Mouse (Mus musculus) stomach, embryonic 16.5 days (tissue): Measurements from ENCODE around the gene Ttc25. TPM values are rescaled to one million over a fixed set of nuclear protein-coding genes. Genes with fewer than 3 reads are reported as not detected.

ENCODE experiments used
- ATAC-seq: fragments of 200-750 bp; cut with Nextera tagmentation; 2 replicates; pipeline ENCODE4 v1.8.0; 2017; ENCODE audit warnings: moderate number of reproducible peaks, moderate TSS enrichment; ENCODE audit not compliant: insufficient read depth, low FRiP score
- H3K27ac ChIP-seq: fragments of 300-500 bp; sonication (generic); 2 replicates; pipeline ENCODE4 v1.5.1; 2014; ENCODE audit warnings: low read length
- H3K27me3 ChIP-seq: fragments of 300-500 bp; sonication (generic); 2 replicates; pipeline ENCODE4 v1.6.1; 2014; ENCODE audit warnings: low read length, control low read depth, mixed read lengths; ENCODE audit not compliant: control insufficient read depth, insufficient read depth
- H3K36me3 ChIP-seq: fragments of 300-500 bp; sonication (generic); 2 replicates; pipeline ENCODE4 v1.6.1; 2014; ENCODE audit warnings: low read length; ENCODE audit not compliant: control insufficient read depth, insufficient read depth
- H3K4me1 ChIP-seq: fragments of 300-500 bp; sonication (generic); 2 replicates; pipeline ENCODE4 v1.6.1; 2014; ENCODE audit warnings: low read length, control low read depth, mixed read lengths; ENCODE audit not compliant: control insufficient read depth, insufficient read depth
- H3K4me2 ChIP-seq: fragments of 300-500 bp; sonication (generic); 2 replicates; pipeline ENCODE4 v1.6.1; 2014; ENCODE audit warnings: low read depth, low read length, mixed read lengths
- H3K4me3 ChIP-seq: fragments of 300-500 bp; sonication (generic); replicated peaks from 2 replicates; pipeline ENCODE4 v1.5.1; 2014; ENCODE audit warnings: mild to moderate bottlenecking, low read length
- H3K9ac ChIP-seq: fragments of 300-500 bp; sonication (generic); 2 replicates; pipeline ENCODE4 v1.6.1; 2014; ENCODE audit warnings: low read length
- H3K9me3 ChIP-seq: fragments of 300-500 bp; sonication (generic); replicated peaks from 2 replicates; pipeline ENCODE4 v1.6.1; 2016; ENCODE audit warnings: low read length, control low read depth; ENCODE audit not compliant: control insufficient read depth
- WGBS: fragments of 180-500 bp; shearing (Covaris S2); extraction: QIAGEN DNeasy Blood & Tissue Kit; methylation state at CpG from one replicate; pipeline ENCODE4 v1.1.7; 2014; 5-methylcytosine and 5-hydroxymethylcytosine counted together
- polyA plus RNA-seq: library from polyadenylated mRNA; unstranded; fragments of >200 nt; fragmentation: Nextera tagmentation; extraction: Ambion mirVana; gene quantifications from 2 replicates; pipeline ENCODE4 v1.2.1, GENCODE M21; 2015

Ttc25 gene
- 0.40 and 0.60 TPM in 2 replicates for polyA plus RNA-seq

DNA sequence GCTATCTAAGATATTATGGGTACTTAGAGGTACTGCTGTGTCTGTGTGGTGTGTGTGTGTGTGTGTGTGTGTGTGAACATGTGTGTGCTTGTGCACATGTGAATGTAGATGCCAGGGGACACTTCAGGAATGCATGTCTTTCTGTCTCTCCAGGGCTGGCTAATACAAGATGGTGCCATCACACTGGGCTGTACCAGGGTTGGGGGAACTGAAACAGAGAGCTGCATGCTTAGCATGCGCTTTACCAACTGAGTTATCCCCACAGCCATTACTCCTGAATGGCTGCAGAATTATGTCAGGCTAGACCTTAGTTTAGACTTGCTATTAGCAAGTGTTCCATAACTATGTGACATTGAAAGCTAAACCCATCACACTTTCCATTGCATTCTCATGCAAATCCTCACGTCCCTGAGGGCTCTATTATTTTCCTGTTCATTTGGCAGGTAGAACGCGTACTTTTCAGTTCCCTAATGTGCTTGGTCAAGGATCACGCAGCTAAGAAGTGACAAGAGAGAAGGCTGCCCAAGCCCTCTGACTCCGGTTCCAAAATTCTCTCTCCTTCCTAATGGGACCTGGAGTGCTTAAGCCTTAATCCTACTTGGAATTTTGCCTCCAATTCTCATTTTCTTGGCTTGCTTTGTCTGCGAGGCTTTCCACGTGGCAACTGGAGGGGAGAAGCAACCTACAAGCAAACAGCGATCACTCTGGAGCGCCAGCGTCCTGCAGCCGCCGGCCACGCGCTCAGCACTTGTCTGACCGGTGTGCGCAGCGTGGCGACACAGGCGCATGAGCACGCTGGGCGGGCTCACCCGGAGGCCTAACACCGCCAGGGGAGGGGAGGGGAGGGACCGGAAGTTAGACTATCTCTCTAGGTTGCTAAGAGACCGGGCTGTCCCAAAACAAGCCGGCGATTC lies at the start of gene Ttc25:
Gene Ttc25 (plus strand): TSS at position 776 of the 914 bp plus-strand sequence.
- Histone ChIP-seq H3K9me3 (no peaks in the 10 kb centered on the region), H3K4me2 (peak within 1 kb of the TSS; percentile 88), H3K36me3 (no peaks in the 10 kb centered on the region), H3K4me3 (peak within 1 kb of the TSS; percentile 53), H3K4me1 (peaks cover 10% of the 10 kb centered on the region), H3K27ac (peak within 1 kb of the TSS; percentile 67), H3K9ac (peak within 1 kb of the TSS; percentile 74), H3K27me3 (no peaks in the 10 kb centered on the region)
- ATAC-seq: peak; percentile 99
- WGBS: 4% methylated on average over 28 of the region's 28 CpGs

DNA sequence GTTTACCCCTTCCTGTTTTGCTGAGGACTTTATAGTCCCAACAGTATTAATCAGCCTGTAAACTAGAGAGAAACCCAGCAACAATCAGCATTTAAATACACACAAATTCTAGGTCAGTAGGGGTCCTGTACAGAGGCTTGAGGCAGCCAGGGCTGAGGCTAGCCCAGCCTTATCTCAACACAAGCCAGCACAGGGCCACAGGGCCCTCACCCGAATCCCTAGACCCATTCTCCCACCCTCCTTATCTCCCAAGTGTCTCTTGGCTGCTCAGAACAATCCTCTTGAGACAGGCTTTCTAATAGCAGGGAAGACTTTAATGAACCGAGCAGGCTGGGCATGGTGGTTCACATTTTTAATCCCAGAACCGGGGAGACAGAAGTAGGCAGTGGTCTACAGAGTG lies 45.2 kb upstream of the Ttc25 start:
- no peaks in the 10 kb centered on the region for H3K4me1 ChIP-seq
- H3K27me3 ChIP-seq: no peaks in the 10 kb centered on the region
- no peak overlapping the region for H3K9ac ChIP-seq
- no peak overlapping the region for H3K27ac ChIP-seq
- no peaks in the 10 kb centered on the region for H3K9me3 ChIP-seq
- no peak overlapping the region for H3K4me2 ChIP-seq
- WGBS: 82% methylated on average over 3 of the region's 3 CpGs
- peaks cover 37% of the 10 kb centered on the region for H3K36me3 ChIP-seq
- H3K4me3 ChIP-seq: no peak overlapping the region
- ATAC-seq: no peak

DNA sequence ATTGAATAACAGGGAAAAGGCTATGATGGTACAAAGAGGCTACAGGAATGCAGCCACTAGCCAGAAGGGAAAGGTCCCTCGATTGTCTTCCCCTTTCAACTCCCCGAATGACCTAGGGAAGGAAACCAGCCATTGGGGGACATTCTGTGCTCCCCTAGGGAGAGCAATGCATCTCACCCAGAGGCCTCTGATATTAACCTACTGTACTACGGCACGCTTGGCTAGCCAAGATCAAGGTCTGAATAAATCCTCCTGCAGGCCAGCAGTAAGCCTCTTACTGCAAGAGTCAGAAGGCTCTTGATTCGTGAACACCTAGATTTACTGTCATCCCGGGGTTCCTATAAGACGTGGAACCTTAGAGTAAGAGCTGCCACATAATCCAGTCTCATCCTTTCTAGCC lies 44.8 kb upstream of the Ttc25 start:
- H3K27me3 ChIP-seq: no peaks in the 10 kb centered on the region
- H3K9ac ChIP-seq: no peak overlapping the region
- H3K4me1 ChIP-seq: no peaks in the 10 kb centered on the region
- no peaks in the 10 kb centered on the region for H3K9me3 ChIP-seq
- no peak overlapping the region for H3K4me2 ChIP-seq
- H3K27ac ChIP-seq: no peak overlapping the region
- no peak for ATAC-seq
- H3K36me3 ChIP-seq: peaks cover 41% of the 10 kb centered on the region
- 87% methylated on average over 7 of the region's 7 CpGs for WGBS
- no peak overlapping the region for H3K4me3 ChIP-seq

DNA sequence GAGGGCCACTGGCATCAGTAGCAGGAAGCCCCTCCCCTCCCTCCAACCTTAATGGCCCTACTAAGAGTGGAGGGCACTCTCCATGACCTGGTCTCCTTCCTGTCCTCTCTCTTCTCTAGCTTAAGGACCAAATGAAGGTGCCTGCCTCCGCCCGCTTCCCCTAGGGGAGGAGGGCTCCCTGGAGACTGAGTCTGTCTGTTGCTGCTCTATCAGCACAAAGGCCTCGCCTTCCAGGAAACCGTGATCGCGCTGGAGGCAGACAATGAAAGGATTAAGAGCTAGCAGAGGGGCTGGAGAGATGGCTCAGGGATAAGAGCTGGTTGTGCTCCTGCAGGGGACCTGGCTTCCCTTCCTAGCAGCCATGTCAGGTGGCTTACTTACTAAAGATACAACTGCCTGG lies 44.1 kb upstream of the Ttc25 start:
- Histone ChIP-seq H3K27me3 (no peaks in the 10 kb centered on the region), H3K36me3 (peaks cover 39% of the 10 kb centered on the region), H3K4me3 (no peak overlapping the region), H3K9ac (no peak overlapping the region), H3K27ac (no peak overlapping the region), H3K4me2 (no peak overlapping the region), H3K4me1 (no peaks in the 10 kb centered on the region), H3K9me3 (no peaks in the 10 kb centered on the region)
- 49% methylated on average over 6 of the region's 6 CpGs for WGBS
- ATAC-seq: no peak

DNA sequence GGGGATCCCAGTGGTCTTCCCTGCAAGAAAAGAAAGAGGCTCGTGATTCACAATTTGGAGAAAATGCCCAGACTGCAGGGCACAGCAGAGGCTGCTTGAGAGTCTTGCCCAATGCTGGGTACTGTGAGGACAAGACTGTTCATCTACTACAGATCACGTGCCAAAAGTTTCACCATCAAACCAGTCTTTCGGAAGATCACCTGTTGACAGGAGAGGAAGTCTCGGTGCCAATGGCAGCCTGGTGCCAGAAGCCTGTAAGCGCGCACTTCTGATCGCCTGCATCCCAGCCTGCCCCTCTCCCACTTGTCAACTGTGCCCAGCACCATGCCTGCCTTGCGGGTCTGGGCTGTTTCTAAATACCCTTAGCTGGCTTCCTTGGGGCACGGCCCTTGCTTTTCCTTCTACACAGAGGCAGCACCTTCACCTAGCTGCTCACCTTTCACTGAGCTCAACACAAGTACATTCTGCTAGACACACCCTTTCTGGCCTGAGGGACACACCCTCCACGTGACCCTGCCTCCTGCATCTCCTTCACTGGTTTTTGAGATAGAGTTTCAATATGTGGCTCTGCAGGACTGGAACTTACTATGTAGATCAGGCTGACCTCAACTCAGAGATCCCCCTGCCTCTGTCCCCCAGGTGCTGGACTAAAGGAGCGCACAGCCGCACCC lies 40.3 kb upstream of the Ttc25 start:
- Histone ChIP-seq H3K27ac (no peak overlapping the region), H3K9me3 (no peaks in the 10 kb centered on the region), H3K9ac (no peak overlapping the region), H3K4me3 (no peak overlapping the region), H3K27me3 (no peaks in the 10 kb centered on the region), H3K4me2 (no peak overlapping the region), H3K36me3 (peaks cover 28% of the 10 kb centered on the region), H3K4me1 (no peaks in the 10 kb centered on the region)
- peak; percentile 76; the same call in 1 of the 2 replicates for ATAC-seq
- 88% methylated on average over 12 of the region's 12 CpGs for WGBS

DNA sequence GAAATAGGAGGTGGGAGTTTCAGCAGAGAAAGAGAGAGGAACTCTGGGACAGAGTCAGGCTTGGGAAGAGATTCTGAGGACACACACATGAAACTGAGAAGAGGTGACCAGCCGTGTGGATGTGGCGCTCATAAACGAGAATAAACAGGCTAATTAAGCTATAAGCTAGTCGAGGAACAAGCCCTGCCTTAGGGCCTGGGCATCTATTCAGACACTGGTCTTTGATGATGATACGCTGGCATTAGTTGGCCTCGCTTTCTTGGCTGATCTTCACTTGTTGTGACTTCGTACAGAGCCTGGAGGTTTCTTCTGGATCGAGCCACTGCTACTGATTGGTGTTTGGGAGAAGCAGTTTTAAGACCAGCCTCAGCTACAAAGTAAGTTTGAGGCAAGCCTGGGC lies 39.4 kb upstream of the Ttc25 start:
- H3K9me3 ChIP-seq: no peaks in the 10 kb centered on the region
- no peak overlapping the region for H3K9ac ChIP-seq
- no peak overlapping the region for H3K27ac ChIP-seq
- H3K36me3 ChIP-seq: peaks cover 28% of the 10 kb centered on the region
- ATAC-seq: no peak
- no peak overlapping the region for H3K4me2 ChIP-seq
- no peaks in the 10 kb centered on the region for H3K4me1 ChIP-seq
- WGBS: 94% methylated on average over 8 of the region's 8 CpGs
- no peak overlapping the region for H3K4me3 ChIP-seq
- no peaks in the 10 kb centered on the region for H3K27me3 ChIP-seq

DNA sequence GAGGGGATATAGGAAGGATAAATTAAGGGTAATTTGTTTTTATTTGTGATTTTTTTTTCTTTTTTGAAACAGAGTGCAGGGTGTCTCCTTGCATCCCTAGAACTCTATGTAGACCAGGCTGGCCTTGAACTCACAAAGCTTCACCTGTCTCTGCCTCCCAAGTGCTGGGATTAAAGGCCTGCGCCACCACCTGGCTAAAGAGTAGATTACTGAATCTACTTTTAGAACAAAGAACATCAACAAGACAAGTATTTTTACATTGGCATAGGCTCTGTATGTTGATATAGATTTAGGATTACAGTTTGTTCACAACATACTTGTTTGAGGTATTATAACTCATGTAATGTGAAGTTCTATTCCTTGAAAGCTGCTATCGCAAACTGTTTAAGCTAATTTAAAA lies 34.9 kb upstream of the Ttc25 start:
- no peak overlapping the region for H3K27ac ChIP-seq
- H3K4me2 ChIP-seq: no peak overlapping the region
- no peaks in the 10 kb centered on the region for H3K27me3 ChIP-seq
- no peak overlapping the region for H3K9ac ChIP-seq
- no peak overlapping the region for H3K4me3 ChIP-seq
- H3K36me3 ChIP-seq: peaks cover 34% of the 10 kb centered on the region
- ATAC-seq: no peak
- H3K9me3 ChIP-seq: no peaks in the 10 kb centered on the region
- H3K4me1 ChIP-seq: no peaks in the 10 kb centered on the region
- 90% methylated on average over 2 of the region's 2 CpGs for WGBS

DNA sequence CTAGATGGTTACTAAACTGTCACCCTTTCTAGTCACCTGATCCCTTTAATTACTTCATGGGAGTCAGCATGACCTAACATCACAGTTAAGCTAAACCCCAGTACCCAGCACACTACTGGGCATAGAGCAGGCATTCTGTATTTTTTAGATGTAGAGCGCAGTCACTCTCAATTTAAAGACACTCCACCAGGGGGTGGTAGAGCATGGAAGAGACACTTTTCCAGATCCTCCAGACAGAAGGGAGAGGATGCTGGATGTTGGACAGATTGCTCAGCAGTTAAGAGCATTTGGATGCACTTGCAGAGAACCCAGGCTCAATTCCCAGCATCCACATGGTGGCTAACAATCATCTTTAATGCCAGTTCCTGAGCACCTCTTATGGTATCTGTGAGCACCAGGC lies 33.0 kb upstream of the Ttc25 start:
- 0 out of 2 replicates have a peak, but pooled peaks cover 4% of the 10 kb centered on the region for H3K4me1 ChIP-seq
- 85% methylated on average over 1 of the region's 1 CpGs for WGBS
- no peak overlapping the region for H3K27ac ChIP-seq
- no peak overlapping the region for H3K4me2 ChIP-seq
- no peak for ATAC-seq
- peaks cover 28% of the 10 kb centered on the region; the same call in 1 of the 2 replicates for H3K36me3 ChIP-seq
- no peaks in the 10 kb centered on the region for H3K9me3 ChIP-seq
- no peak overlapping the region for H3K4me3 ChIP-seq
- no peak overlapping the region for H3K9ac ChIP-seq
- H3K27me3 ChIP-seq: no peaks in the 10 kb centered on the region

DNA sequence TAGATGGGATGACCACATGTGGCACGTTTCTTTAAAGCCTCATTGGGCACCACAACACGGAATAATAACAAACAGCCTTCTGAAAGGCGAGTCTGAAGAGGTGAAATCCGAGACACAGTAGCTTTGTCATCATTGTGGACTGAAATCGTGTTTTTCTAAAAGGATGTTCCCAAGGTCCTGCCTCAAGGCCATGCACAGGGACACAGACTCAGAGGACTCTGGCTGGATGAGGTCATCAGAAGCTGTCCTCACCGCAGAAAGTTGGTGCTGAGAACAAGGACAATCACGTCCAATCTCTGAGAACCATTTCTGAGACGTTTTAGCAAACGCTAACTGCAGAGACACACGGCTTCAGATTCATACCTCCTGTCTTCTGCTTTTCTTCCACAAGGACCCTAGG lies 31.7 kb upstream of the Ttc25 start:
- no peak overlapping the region for H3K4me3 ChIP-seq
- H3K36me3 ChIP-seq: peaks cover 26% of the 10 kb centered on the region; the same call in 1 of the 2 replicates
- ATAC-seq: no peak
- H3K4me1 ChIP-seq: 0 out of 2 replicates have a peak, but pooled peaks cover 4% of the 10 kb centered on the region
- H3K27me3 ChIP-seq: no peaks in the 10 kb centered on the region
- H3K4me2 ChIP-seq: no peak overlapping the region
- WGBS: 82% methylated on average over 10 of the region's 10 CpGs
- H3K9ac ChIP-seq: no peak overlapping the region
- H3K27ac ChIP-seq: no peak overlapping the region
- H3K9me3 ChIP-seq: no peaks in the 10 kb centered on the region
